Mouse (Mus musculus) liver, adult 2 months (tissue): ENCODE results near the gene Fam189a2. TPM values are rescaled to one million over a fixed set of nuclear protein-coding genes. Genes with fewer than 3 reads are reported as not detected.

Experiments used
- DNase-seq: peaks from one replicate; pipeline ENCODE4 v3.0.0-alpha.2; 2011; ENCODE audit warnings: low read depth, low spot score; ENCODE audit errors: extremely low read depth
- H3K27ac ChIP-seq: fragments of 200-500 bp; replicated peaks from 2 replicates; pipeline ENCODE4 v1.5.1; 2012; ENCODE audit warnings: low read depth, mild to moderate bottlenecking, control low read depth, inconsistent platforms, low read length; ENCODE audit not compliant: insufficient read depth
- H3K27me3 ChIP-seq: fragments of 200-500 bp; 2 replicates; pipeline ENCODE4 v1.6.1; 2012; ENCODE audit warnings: mild to moderate bottlenecking, moderate library complexity, low read length, inconsistent platforms; ENCODE audit not compliant: control insufficient read depth, insufficient read depth
- H3K36me3 ChIP-seq: fragments of 200-500 bp; 2 replicates; pipeline ENCODE4 v1.6.1; 2012; ENCODE audit warnings: low read length, inconsistent platforms; ENCODE audit not compliant: control insufficient read depth, insufficient read depth
- H3K4me1 ChIP-seq: fragments of 200-500 bp; 2 replicates; pipeline ENCODE4 v1.6.1; 2011; ENCODE audit warnings: low read length; ENCODE audit not compliant: control insufficient read depth, insufficient read depth
- H3K4me3 ChIP-seq: fragments of 200-500 bp; 2 replicates; pipeline ENCODE4 v1.5.1; 2011; ENCODE audit warnings: low read depth, mild to moderate bottlenecking, control low read depth, low read length, moderate library complexity; ENCODE audit not compliant: insufficient read depth
- H3K79me2 ChIP-seq: fragments of 200-500 bp; 2 replicates; pipeline ENCODE4 v1.6.1; 2012; ENCODE audit warnings: inconsistent platforms, mild to moderate bottlenecking, low read length, moderate library complexity; ENCODE audit not compliant: control insufficient read depth, insufficient read depth
- H3K9ac ChIP-seq: fragments of 200-500 bp; 2 replicates; pipeline ENCODE4 v1.6.1; 2012; ENCODE audit warnings: low read depth, mild to moderate bottlenecking, control low read depth, inconsistent platforms, low read length
- CTCF ChIP-seq: fragments of 200-500 bp; IDR thresholded peaks from 2 replicates; pipeline ENCODE4 v1.5.1; 2011; ENCODE audit warnings: low read depth, low read length, control low read depth
- POLR2A ChIP-seq: fragments of 200-500 bp; IDR thresholded peaks from 2 replicates; pipeline ENCODE4 v1.6.1; 2011; ENCODE audit warnings: low read length, control low read depth; ENCODE audit not compliant: insufficient read depth; ENCODE audit errors: extremely low read depth
- WGBS: fragments of 180-500 bp; shearing (Covaris S2); methylation state at CpG from one replicate; pipeline ENCODE4 v1.1.7; 2018; 5-methylcytosine and 5-hydroxymethylcytosine counted together
- polyA plus RNA-seq: library from polyadenylated mRNA; depleted of rRNA; stranded (reverse); fragments of >200 nt; gene quantifications from 2 replicates; pipeline ENCODE4 v1.2.3, GENCODE M21; 2012
- total RNA-seq: library from RNA; depleted of rRNA; stranded (reverse); fragments of >200 nt; gene quantifications from 2 replicates; pipeline ENCODE4 v1.2.3, GENCODE M21; 2014

Fam189a2 gene
- total and polyA plus RNA-seq, 2 experiments: 0.73 to 0.74 TPM

GRCm38 (mm10) chr19:24050514-24050913 lies 19.7 kb upstream of the Fam189a2 start:
- TF ChIP-seq CTCF: no peak
- TF ChIP-seq POLR2A: no peak
- Histone ChIP-seq H3K9ac (no peak overlapping the region), H3K27me3 (no peaks in the 10 kb centered on the region), H3K4me1 (no peaks in the 10 kb centered on the region), H3K79me2 (no peaks in the 10 kb centered on the region), H3K4me3 (no peak overlapping the region), H3K36me3 (no peaks in the 10 kb centered on the region), H3K27ac (no peak overlapping the region)
- DNase-seq: no peak
- 58% methylated on average over 2 of the region's 2 CpGs for WGBS

DNA sequence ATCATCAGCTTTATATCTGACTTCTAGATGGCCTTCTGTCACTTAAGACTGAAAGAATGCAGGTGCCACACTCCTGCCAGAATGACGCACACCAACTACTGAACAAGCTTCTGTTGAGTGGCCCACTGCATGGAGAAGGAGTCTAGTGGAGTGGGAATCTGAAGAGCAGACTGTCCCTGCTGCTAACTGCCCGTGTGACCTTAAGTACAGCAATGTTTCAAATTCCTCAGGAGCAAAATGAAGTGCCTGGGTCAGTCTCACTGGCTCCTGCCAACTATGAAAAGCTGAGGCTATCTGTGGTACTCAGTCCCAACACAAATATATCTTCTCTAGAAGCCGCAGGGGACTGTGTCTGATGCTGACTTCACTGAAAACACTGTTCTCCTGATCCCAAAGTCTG lies 18.5 kb upstream of the Fam189a2 start:
- WGBS: 71% methylated on average over 3 of the region's 3 CpGs
- no peak for TF ChIP-seq POLR2A
- TF ChIP-seq CTCF: no peak
- no peaks in the 10 kb centered on the region for H3K36me3 ChIP-seq
- H3K4me3 ChIP-seq: no peak overlapping the region
- H3K27me3 ChIP-seq: no peaks in the 10 kb centered on the region
- DNase-seq: no peak
- H3K27ac ChIP-seq: no peak overlapping the region
- H3K4me1 ChIP-seq: no peaks in the 10 kb centered on the region
- H3K79me2 ChIP-seq: no peaks in the 10 kb centered on the region
- H3K9ac ChIP-seq: no peak overlapping the region

DNA sequence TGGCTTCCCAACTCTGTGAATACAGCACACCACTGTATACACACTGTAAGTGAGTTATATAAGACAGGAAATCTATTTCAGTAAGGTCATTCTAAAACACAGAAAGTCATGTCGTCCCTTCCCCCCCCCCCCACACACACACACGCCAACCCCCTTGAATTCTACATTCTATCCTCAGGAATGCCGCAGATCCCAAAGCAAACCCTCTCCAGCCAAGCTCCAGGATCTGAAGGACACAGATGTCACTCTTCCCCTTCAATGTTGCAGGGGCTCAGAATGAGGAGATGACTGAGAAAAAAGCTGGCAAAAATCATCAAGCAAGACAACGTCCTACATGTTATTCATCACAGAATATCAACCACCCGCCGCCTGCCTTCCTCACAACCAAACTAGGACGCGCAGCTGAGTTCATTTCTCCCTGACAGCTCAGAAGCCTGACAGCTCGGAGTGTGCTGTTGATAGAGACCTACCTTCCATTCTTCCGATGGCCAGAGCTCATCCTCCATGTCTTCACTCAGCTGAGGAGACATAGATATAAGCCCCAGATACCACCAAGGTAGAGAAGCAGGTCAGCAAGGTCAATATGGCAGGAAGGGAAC lies 15.7 kb upstream of the Fam189a2 start:
- WGBS: 78% methylated on average over 10 of the region's 10 CpGs
- Histone ChIP-seq H3K27me3 (no peaks in the 10 kb centered on the region), H3K4me1 (no peaks in the 10 kb centered on the region), H3K4me3 (no peak overlapping the region), H3K9ac (no peak overlapping the region), H3K27ac (no peak overlapping the region), H3K36me3 (no peaks in the 10 kb centered on the region), H3K79me2 (no peaks in the 10 kb centered on the region)
- no peak for TF ChIP-seq CTCF
- no peak for TF ChIP-seq POLR2A
- DNase-seq: no peak

DNA sequence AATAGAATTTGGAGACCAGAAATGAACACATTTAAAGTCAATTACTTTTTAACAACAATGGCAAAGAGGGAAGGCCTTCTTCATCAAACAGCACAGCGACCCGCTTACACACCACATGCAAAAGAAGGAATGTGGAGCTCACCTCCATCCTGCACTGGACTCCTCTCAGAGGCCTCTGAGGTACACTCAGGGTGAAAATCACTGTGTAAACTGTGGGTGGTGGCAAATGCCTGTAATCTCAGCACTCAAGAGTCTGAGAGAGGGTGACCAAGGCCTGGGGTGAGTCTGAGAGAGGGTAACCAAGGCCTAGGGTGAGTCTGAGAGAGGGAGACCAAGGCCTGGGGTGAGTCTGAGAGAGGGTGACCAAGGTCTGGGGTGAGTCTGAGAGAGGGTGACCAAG lies 11.6 kb upstream of the Fam189a2 start:
- WGBS: 98% methylated on average over 2 of the region's 2 CpGs
- Histone ChIP-seq H3K9ac (no peak overlapping the region), H3K27me3 (no peaks in the 10 kb centered on the region), H3K27ac (no peak overlapping the region), H3K36me3 (no peaks in the 10 kb centered on the region), H3K79me2 (no peaks in the 10 kb centered on the region), H3K4me3 (no peak overlapping the region), H3K4me1 (no peaks in the 10 kb centered on the region)
- DNase-seq: no peak
- TF ChIP-seq CTCF (no peak), POLR2A (no peak)

- WGBS: 67% methylated on average over 14 of the region's 14 CpGs
- TF ChIP-seq CTCF (no peak), POLR2A (no peak)
- Histone ChIP-seq H3K27ac (no peak overlapping the region), H3K9ac (no peak overlapping the region), H3K36me3 (no peaks in the 10 kb centered on the region), H3K27me3 (no peaks in the 10 kb centered on the region), H3K4me1 (no peaks in the 10 kb centered on the region), H3K79me2 (no peaks in the 10 kb centered on the region), H3K4me3 (no peak overlapping the region)
- peak; percentile 36 for DNase-seq
These were observed 8.4 kb upstream of the Fam189a2 start for GRCm38 (mm10) chr19:24039061-24039853.

DNA sequence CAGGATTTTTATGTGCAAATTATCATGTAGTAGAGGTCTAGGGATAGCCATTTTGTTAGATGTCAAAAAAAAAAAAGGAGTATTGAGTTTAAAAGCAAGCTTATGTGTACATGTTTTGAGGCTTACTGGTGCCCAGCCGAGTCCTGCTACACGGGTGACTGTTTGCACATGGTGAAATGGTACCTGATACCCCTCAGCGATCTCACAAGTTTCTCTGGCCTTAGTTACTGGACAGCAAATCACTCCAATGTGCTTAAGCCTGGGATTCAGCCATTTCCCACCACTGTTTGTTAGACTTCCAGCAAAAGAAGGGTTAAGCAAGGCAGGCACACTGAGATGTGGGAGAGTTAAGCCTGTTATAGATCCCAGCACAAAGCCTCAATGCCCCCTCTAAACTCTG lies 3.5 kb upstream of the Fam189a2 start:
- no peak for TF ChIP-seq CTCF
- Histone ChIP-seq H3K4me1 (no peaks in the 10 kb centered on the region), H3K27me3 (peaks cover 12% of the 10 kb centered on the region; the same call in 1 of the 2 replicates), H3K4me3 (no peak overlapping the region), H3K36me3 (no peaks in the 10 kb centered on the region), H3K79me2 (no peaks in the 10 kb centered on the region), H3K27ac (no peak overlapping the region), H3K9ac (no peak overlapping the region)
- WGBS: 60% methylated on average over 3 of the region's 3 CpGs
- DNase-seq: no peak
